Mouse (Mus musculus) limb, embryonic 14.5 days (tissue): Measurements from ENCODE around the gene Slc27a1. TPM values are rescaled to one million over a fixed set of nuclear protein-coding genes. Genes with fewer than 3 reads are reported as not detected.

Source experiments
- ATAC-seq: fragments of 200-750 bp; cut with Nextera tagmentation; 2 replicates; pipeline ENCODE4 v1.8.0; 2017; ENCODE audit warnings: low read depth, moderate number of reproducible peaks, moderate TSS enrichment; ENCODE audit not compliant: low FRiP score
- DNase-seq: peaks from one replicate; pipeline ENCODE4 v3.0.0-alpha.2; 2015; ENCODE audit warnings: low spot score
- H3K27ac ChIP-seq: fragments of 300-500 bp; sonication (generic); replicated peaks from 2 replicates; pipeline ENCODE4 v1.5.1; 2014; ENCODE audit warnings: low read depth, mild to moderate bottlenecking, low read length, moderate library complexity, mixed read lengths
- H3K27me3 ChIP-seq: fragments of 300-500 bp; sonication (generic); 2 replicates; pipeline ENCODE4 v1.6.1; 2014; ENCODE audit warnings: low read length, mixed read lengths; ENCODE audit not compliant: control insufficient read depth, insufficient read depth
- H3K36me3 ChIP-seq: fragments of 300-500 bp; sonication (generic); 2 replicates; pipeline ENCODE4 v1.6.1; 2014; ENCODE audit warnings: mild to moderate bottlenecking, low read length, moderate library complexity, mixed read lengths; ENCODE audit not compliant: control insufficient read depth, insufficient read depth
- H3K4me1 ChIP-seq: fragments of 300-500 bp; sonication (generic); 2 replicates; pipeline ENCODE4 v1.6.1; 2014; ENCODE audit warnings: antibody characterized with exemption, low read length, mixed read lengths; ENCODE audit not compliant: control insufficient read depth, insufficient read depth
- H3K4me2 ChIP-seq: fragments of 300-500 bp; sonication (generic); replicated peaks from 2 replicates; pipeline ENCODE4 v1.6.1; 2014; ENCODE audit warnings: low read depth, mild to moderate bottlenecking, low read length, moderate library complexity; ENCODE audit not compliant: severe bottlenecking
- H3K4me3 ChIP-seq: fragments of 300-500 bp; sonication (generic); replicated peaks from 2 replicates; pipeline ENCODE4 v1.5.1; 2014; ENCODE audit warnings: low read length
- H3K9ac ChIP-seq: fragments of 300-500 bp; sonication (generic); 2 replicates; pipeline ENCODE4 v1.6.1; 2014; ENCODE audit warnings: mild to moderate bottlenecking, low read depth, low read length, moderate library complexity; ENCODE audit not compliant: severe bottlenecking
- H3K9me3 ChIP-seq: fragments of 300-500 bp; sonication (generic); 2 replicates; pipeline ENCODE4 v1.6.1; 2016; ENCODE audit warnings: low read length; ENCODE audit not compliant: control insufficient read depth
- POLR2A ChIP-seq: fragments of 200-500 bp; IDR thresholded peaks from 2 replicates; pipeline ENCODE4 v1.8.0; 2012; ENCODE audit warnings: inconsistent platforms, mild to moderate bottlenecking, moderate library complexity, borderline replicate concordance; ENCODE audit not compliant: insufficient read depth, insufficient read length; ENCODE audit errors: extremely low read depth
- WGBS: fragments of 180-500 bp; shearing (Covaris S2); extraction: QIAGEN DNeasy Blood & Tissue Kit; methylation state at CpG from one replicate; pipeline ENCODE4 v1.1.7; 2014; 5-methylcytosine and 5-hydroxymethylcytosine counted together
- microRNA-seq: library from miRNA; unstranded; fragments of <30 nt; microRNA quantifications from one replicate; pipeline ENCODE4, GENCODE M21; 2016
- polyA plus RNA-seq, 2 experiments: library from polyadenylated mRNA; depleted of rRNA in 1 of 2; stranded (reverse) in 1 of 2; unstranded in 1 of 2; fragments of >200 nt; fragmentation: Nextera tagmentation in 1 of 2; extraction: Ambion mirVana in 1 of 2; gene quantifications; 2 replicates each; pipeline versions ENCODE4 v1.2.1 to v1.2.3; 2012 to 2014

Gene Slc27a1
- polyA plus RNA-seq, 2 experiments = 24.3 to 87.8 TPM

DNA sequence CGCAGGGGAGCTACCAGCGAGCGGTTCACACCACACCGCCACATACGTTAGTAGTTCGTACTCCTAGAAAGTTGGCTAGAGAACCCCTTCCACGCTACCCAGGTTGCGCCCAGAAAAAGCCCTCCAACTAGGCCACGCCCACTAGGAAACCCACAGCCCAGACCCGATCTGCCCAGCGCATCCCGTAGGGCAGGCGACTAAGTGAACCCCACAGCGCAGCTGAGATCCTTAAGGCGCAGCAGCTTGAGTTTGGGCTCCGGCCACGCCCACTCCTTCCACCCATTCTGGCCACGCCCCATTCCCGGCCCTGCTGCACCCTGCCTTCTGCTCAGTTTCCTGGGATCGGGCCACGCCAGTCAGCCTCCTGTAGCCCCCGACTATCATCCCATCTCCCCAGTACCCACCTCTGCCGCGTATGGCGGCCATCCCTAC is 61.1 kb downstream of the Slc27a1 start:
- Histone ChIP-seq H3K27ac (peak overlapping the region; percentile 63; the same call in 1 of the 2 replicates), H3K4me2 (peak overlapping the region; percentile 97), H3K9me3 (no peaks in the 10 kb centered on the region), H3K4me3 (peak overlapping the region; percentile 55), H3K4me1 (peaks cover 18% of the 10 kb centered on the region), H3K36me3 (peaks cover 17% of the 10 kb centered on the region), H3K27me3 (peaks cover 8% of the 10 kb centered on the region; the same call in 1 of the 2 replicates), H3K9ac (peak overlapping the region; percentile 64)
- peak; percentile 59 for DNase-seq
- 4% methylated on average over 25 of the region's 25 CpGs for WGBS
- no peak for TF ChIP-seq POLR2A
- peak; percentile 6; the same call in 1 of the 2 replicates for ATAC-seq

DNA sequence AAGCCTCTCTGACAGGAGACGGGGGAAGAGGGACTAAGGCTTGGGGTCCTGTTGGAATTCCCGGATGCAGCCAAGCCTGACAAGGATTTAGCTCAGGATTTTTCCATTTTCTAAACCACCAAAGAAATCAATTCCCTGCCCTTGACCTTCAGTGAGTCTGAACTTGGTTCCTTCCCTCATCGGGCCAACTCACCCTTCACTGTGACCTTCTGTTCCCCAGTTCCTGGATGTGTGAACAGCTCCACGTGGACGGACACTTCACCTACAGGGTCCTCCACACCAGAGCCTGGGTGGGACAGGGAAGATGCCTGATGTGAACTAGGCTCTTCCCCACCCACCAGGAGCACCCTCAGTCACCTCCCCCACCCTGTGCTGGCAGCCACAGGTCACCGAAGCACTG is 62.1 kb downstream of the Slc27a1 start:
- Histone ChIP-seq H3K27ac (no peak overlapping the region), H3K4me2 (no peak overlapping the region), H3K36me3 (peaks cover 8% of the 10 kb centered on the region; the same call in 1 of the 2 replicates), H3K9ac (no peak overlapping the region), H3K9me3 (no peaks in the 10 kb centered on the region), H3K4me1 (peaks cover 18% of the 10 kb centered on the region), H3K27me3 (peaks cover 8% of the 10 kb centered on the region; the same call in 1 of the 2 replicates), H3K4me3 (no peak overlapping the region)
- no peak for TF ChIP-seq POLR2A
- no peak for DNase-seq
- ATAC-seq = no peak
- 89% methylated on average over 6 of the region's 6 CpGs for WGBS

DNA sequence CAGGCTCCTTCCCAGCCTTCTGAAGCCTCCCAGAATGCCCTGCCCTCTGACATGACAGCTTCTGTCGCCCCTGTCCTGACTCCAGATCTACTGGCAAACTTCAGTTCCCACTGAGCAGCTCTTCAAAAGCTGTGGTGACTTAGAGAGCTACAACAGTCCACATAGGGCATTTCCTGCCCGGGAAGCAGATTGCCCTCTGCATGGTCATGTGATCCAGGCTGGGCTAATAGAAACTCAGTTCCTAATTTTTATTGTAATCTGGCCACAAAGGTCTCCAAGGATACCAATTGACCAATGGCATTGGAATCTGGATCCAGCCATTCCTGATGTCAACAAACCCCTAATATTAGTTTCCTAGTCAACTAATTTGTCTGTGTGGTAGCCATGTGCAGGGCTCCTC is 63.2 kb downstream of the Slc27a1 start:
- Histone ChIP-seq H3K9ac (no peak overlapping the region), H3K4me1 (peaks cover 18% of the 10 kb centered on the region), H3K9me3 (no peaks in the 10 kb centered on the region), H3K4me3 (no peak overlapping the region), H3K36me3 (peaks cover under 1% of the 10 kb centered on the region; the same call in 1 of the 2 replicates), H3K27me3 (peaks cover 8% of the 10 kb centered on the region; the same call in 1 of the 2 replicates), H3K4me2 (no peak overlapping the region), H3K27ac (no peak overlapping the region)
- 58% methylated on average over 2 of the region's 2 CpGs for WGBS
- no peak for TF ChIP-seq POLR2A
- ATAC-seq (no peak), DNase-seq (no peak)

DNA sequence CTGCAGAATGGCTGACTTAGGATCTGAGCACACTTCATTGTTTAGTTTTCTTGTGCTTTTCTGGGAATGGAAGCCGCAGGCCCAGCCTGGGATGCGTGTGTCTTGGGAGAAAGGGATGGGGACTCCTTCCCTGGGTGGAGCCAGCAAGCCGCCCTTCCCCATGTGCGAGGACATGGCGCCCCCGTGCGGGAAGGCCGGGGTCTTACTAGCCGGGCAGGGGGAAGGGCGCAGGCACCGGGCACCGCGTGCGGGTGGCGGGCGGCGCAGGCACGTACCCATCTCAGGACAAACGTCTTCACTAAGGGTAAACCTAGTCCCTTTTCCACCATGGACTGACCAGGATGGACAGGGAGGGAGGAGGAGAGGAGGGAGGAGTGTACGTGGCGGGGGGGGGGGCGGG is 64.5 kb downstream of the Slc27a1 start:
- peaks cover 13% of the 10 kb centered on the region; the same call in 1 of the 2 replicates for H3K4me1 ChIP-seq
- no peak for TF ChIP-seq POLR2A
- H3K36me3 ChIP-seq = no peaks in the 10 kb centered on the region
- H3K27ac ChIP-seq = no peak overlapping the region
- H3K4me3 ChIP-seq = no peak overlapping the region
- 7% methylated on average over 14 of the region's 22 CpGs for WGBS
- no peak overlapping the region for H3K4me2 ChIP-seq
- DNase-seq (peak; percentile 7), ATAC-seq (no peak)
- H3K9ac ChIP-seq = no peak overlapping the region
- no peaks in the 10 kb centered on the region for H3K9me3 ChIP-seq
- peaks cover 8% of the 10 kb centered on the region; the same call in 1 of the 2 replicates for H3K27me3 ChIP-seq

DNA sequence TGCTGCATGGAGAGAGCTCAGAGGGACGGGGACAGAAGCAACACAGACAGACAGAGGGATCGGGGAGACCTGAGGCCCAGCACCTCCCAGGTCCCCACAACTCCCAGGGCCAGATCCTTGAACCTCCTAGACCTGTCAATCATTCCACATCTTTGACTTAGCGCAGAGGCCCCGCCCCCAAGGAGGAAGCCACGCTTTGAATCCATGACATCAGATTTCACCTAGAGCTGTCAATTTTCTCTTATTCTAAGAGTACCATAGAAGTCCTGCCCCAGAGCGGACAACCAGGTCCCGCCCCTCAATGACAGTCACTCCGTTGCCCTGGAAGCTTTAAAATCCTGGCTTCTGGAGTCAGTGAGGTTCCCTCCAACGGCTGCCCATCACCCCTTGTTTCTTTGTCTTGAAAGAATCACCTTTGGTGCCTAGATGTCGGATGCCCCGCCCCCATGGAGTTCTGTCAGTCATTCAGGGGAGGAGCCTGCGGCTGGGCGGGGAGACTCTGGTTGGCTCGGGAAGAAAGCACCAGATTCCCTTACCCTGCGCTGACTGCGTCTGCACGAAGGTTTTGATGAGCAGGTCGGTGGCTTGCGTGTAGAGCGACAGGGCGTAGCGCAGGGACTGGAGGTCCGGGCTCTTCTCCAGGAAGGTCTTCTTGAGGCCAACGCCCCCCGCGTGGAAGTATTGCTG is 65.4 kb downstream of the Slc27a1 start:
- no peaks in the 10 kb centered on the region for H3K9me3 ChIP-seq
- no peak overlapping the region for H3K27ac ChIP-seq
- H3K4me3 ChIP-seq = peak overlapping the region; percentile 14; the same call in 1 of the 2 replicates
- WGBS = 1% methylated on average over 26 of the region's 26 CpGs
- peaks cover 8% of the 10 kb centered on the region; the same call in 1 of the 2 replicates for H3K27me3 ChIP-seq
- ATAC-seq = peak; percentile 23; the same call in 1 of the 2 replicates
- no peak for TF ChIP-seq POLR2A
- H3K9ac ChIP-seq = 0 out of 2 replicates have a peak overlapping the region, but pooled peaks have one; percentile 16
- H3K4me2 ChIP-seq = peak overlapping the region; percentile 42
- H3K36me3 ChIP-seq = no peaks in the 10 kb centered on the region
- peak; percentile 52 for DNase-seq
- H3K4me1 ChIP-seq = peaks cover 6% of the 10 kb centered on the region; the same call in 1 of the 2 replicates

Small RNAs within 50 kb of the gene (microRNA-seq; reads per million reads assigned to microRNA genes)
- gene Mir6769b = not detected

Other genes starting within 250 kb of the Slc27a1 start
- 158 and 189 TPM in 2 replicates for gene Use1, start 202.0 kb upstream of the Slc27a1 start, polyA plus RNA-seq (2012; rRNA removed)
- gene Use1, start 202.0 kb upstream of the Slc27a1 start, polyA plus RNA-seq (2014; fragmentation: Nextera tagmentation; extraction: Ambion mirVana) = 114 and 128 TPM in 2 replicates
- 4.2 and 4.6 TPM in 2 replicates for gene Ocel1, start 197.6 kb upstream of the Slc27a1 start, polyA plus RNA-seq (2012; rRNA removed)
- 3.8 and 4.3 TPM in 2 replicates for gene Ocel1, start 197.6 kb upstream of the Slc27a1 start, polyA plus RNA-seq (2014; fragmentation: Nextera tagmentation; extraction: Ambion mirVana)
- 80.8 and 113 TPM in 2 replicates for gene Nr2f6, start 186.9 kb upstream of the Slc27a1 start, polyA plus RNA-seq (2012; rRNA removed)
- 63.1 and 66.9 TPM in 2 replicates for gene Nr2f6, start 186.9 kb upstream of the Slc27a1 start, polyA plus RNA-seq (2014; fragmentation: Nextera tagmentation; extraction: Ambion mirVana)
- gene Ushbp1, start 173.1 kb upstream of the Slc27a1 start, polyA plus RNA-seq (2012; rRNA removed) = 15.7 and 16.7 TPM in 2 replicates
- gene Ushbp1, start 173.1 kb upstream of the Slc27a1 start, polyA plus RNA-seq (2014; fragmentation: Nextera tagmentation; extraction: Ambion mirVana) = 7.6 and 9.1 TPM in 2 replicates
- gene Babam1, start 172.0 kb upstream of the Slc27a1 start, polyA plus RNA-seq (2012; rRNA removed) = 117 and 122 TPM in 2 replicates
- gene Babam1, start 172.0 kb upstream of the Slc27a1 start, polyA plus RNA-seq (2014; fragmentation: Nextera tagmentation; extraction: Ambion mirVana) = 87.7 and 88.6 TPM in 2 replicates
- 60.7 and 70.5 TPM in 2 replicates for gene Ankle1, start 162.9 kb upstream of the Slc27a1 start, polyA plus RNA-seq (2012; rRNA removed)
- gene Ankle1, start 162.9 kb upstream of the Slc27a1 start, polyA plus RNA-seq (2014; fragmentation: Nextera tagmentation; extraction: Ambion mirVana) = 17.0 and 21.8 TPM in 2 replicates
- 72.6 and 88.1 TPM in 2 replicates for gene Abhd8, start 105.2 kb upstream of the Slc27a1 start, polyA plus RNA-seq (2012; rRNA removed)
- 48.6 and 57.1 TPM in 2 replicates for gene Abhd8, start 105.2 kb upstream of the Slc27a1 start, polyA plus RNA-seq (2014; fragmentation: Nextera tagmentation; extraction: Ambion mirVana)
- 62.3 and 70.6 TPM in 2 replicates for gene Mrpl34, start 103.9 kb upstream of the Slc27a1 start, polyA plus RNA-seq (2012; rRNA removed)
- 121 and 130 TPM in 2 replicates for gene Mrpl34, start 103.9 kb upstream of the Slc27a1 start, polyA plus RNA-seq (2014; fragmentation: Nextera tagmentation; extraction: Ambion mirVana)
- 101 and 127 TPM in 2 replicates for gene Dda1, start 99.7 kb upstream of the Slc27a1 start, polyA plus RNA-seq (2012; rRNA removed)
- gene Dda1, start 99.7 kb upstream of the Slc27a1 start, polyA plus RNA-seq (2014; fragmentation: Nextera tagmentation; extraction: Ambion mirVana) = 94.6 and 99.6 TPM in 2 replicates
- gene Ano8, start 82.9 kb upstream of the Slc27a1 start, polyA plus RNA-seq (2012; rRNA removed) = 37.2 and 43.3 TPM in 2 replicates
- 1.8 and 3.0 TPM in 2 replicates for gene Ano8, start 82.9 kb upstream of the Slc27a1 start, polyA plus RNA-seq (2014; fragmentation: Nextera tagmentation; extraction: Ambion mirVana)
- 41.6 and 59.5 TPM in 2 replicates for gene Gtpbp3, start 80.8 kb upstream of the Slc27a1 start, polyA plus RNA-seq (2012; rRNA removed)
- 5.9 and 6.8 TPM in 2 replicates for gene Gtpbp3, start 80.8 kb upstream of the Slc27a1 start, polyA plus RNA-seq (2014; fragmentation: Nextera tagmentation; extraction: Ambion mirVana)
- 59.8 and 77.7 TPM in 2 replicates for gene Plvap, start 57.1 kb upstream of the Slc27a1 start, polyA plus RNA-seq (2012; rRNA removed)
- 53.2 and 57.2 TPM in 2 replicates for gene Plvap, start 57.1 kb upstream of the Slc27a1 start, polyA plus RNA-seq (2014; fragmentation: Nextera tagmentation; extraction: Ambion mirVana)
- gene Ccdc194, start 43.2 kb upstream of the Slc27a1 start, polyA plus RNA-seq (2012; rRNA removed) = 1.3 and 1.6 TPM in 2 replicates
- gene Ccdc194, start 43.2 kb upstream of the Slc27a1 start, polyA plus RNA-seq (2014; fragmentation: Nextera tagmentation; extraction: Ambion mirVana) = 0.57 and 1.2 TPM in 2 replicates
- 47.2 and 50.6 TPM in 2 replicates for gene Bst2, start 31.4 kb upstream of the Slc27a1 start, polyA plus RNA-seq (2012; rRNA removed)
- gene Bst2, start 31.4 kb upstream of the Slc27a1 start, polyA plus RNA-seq (2014; fragmentation: Nextera tagmentation; extraction: Ambion mirVana) = 12.4 and 16.5 TPM in 2 replicates
- gene Mvb12a, start 26.0 kb upstream of the Slc27a1 start, polyA plus RNA-seq (2012; rRNA removed) = 107 and 169 TPM in 2 replicates
- gene Mvb12a, start 26.0 kb upstream of the Slc27a1 start, polyA plus RNA-seq (2014; fragmentation: Nextera tagmentation; extraction: Ambion mirVana) = 104 and 107 TPM in 2 replicates
- gene Tmem221, start 10.0 kb upstream of the Slc27a1 start, polyA plus RNA-seq (2012; rRNA removed) = 0.34 and 0.59 TPM in 2 replicates
- 0.48 and 0.89 TPM in 2 replicates for gene Tmem221, start 10.0 kb upstream of the Slc27a1 start, polyA plus RNA-seq (2014; fragmentation: Nextera tagmentation; extraction: Ambion mirVana)
- not detected in 2 replicates for gene Nxnl1, start 2.3 kb upstream of the Slc27a1 start, polyA plus RNA-seq (2012; rRNA removed)
- gene Nxnl1, start 2.3 kb upstream of the Slc27a1 start, polyA plus RNA-seq (2014; fragmentation: Nextera tagmentation; extraction: Ambion mirVana) = 0.25 TPM in 1 of 2 replicates, not detected in the other
- gene Pgls, start 23.3 kb downstream of the Slc27a1 start, polyA plus RNA-seq (2012; rRNA removed) = 141 and 216 TPM in 2 replicates
- 249 and 255 TPM in 2 replicates for gene Pgls, start 23.3 kb downstream of the Slc27a1 start, polyA plus RNA-seq (2014; fragmentation: Nextera tagmentation; extraction: Ambion mirVana)
- 7.5 and 7.8 TPM in 2 replicates for gene Fam129c, start 28.8 kb downstream of the Slc27a1 start, polyA plus RNA-seq (2012; rRNA removed)
- 2.9 and 3.3 TPM in 2 replicates for gene Fam129c, start 28.8 kb downstream of the Slc27a1 start, polyA plus RNA-seq (2014; fragmentation: Nextera tagmentation; extraction: Ambion mirVana)
- gene Colgalt1, start 42.1 kb downstream of the Slc27a1 start, polyA plus RNA-seq (2012; rRNA removed) = 240 and 285 TPM in 2 replicates
- 114 and 116 TPM in 2 replicates for gene Colgalt1, start 42.1 kb downstream of the Slc27a1 start, polyA plus RNA-seq (2014; fragmentation: Nextera tagmentation; extraction: Ambion mirVana)
- gene Unc13a, start 102.9 kb downstream of the Slc27a1 start, polyA plus RNA-seq (2012; rRNA removed) = 0.28 and 0.39 TPM in 2 replicates
- 0.91 and 0.97 TPM in 2 replicates for gene Unc13a, start 102.9 kb downstream of the Slc27a1 start, polyA plus RNA-seq (2014; fragmentation: Nextera tagmentation; extraction: Ambion mirVana)
- gene Jak3, start 107.4 kb downstream of the Slc27a1 start, polyA plus RNA-seq (2012; rRNA removed) = 8.0 and 11.1 TPM in 2 replicates
- gene Jak3, start 107.4 kb downstream of the Slc27a1 start, polyA plus RNA-seq (2014; fragmentation: Nextera tagmentation; extraction: Ambion mirVana) = 5.2 and 5.3 TPM in 2 replicates
- gene Insl3, start 120.3 kb downstream of the Slc27a1 start, polyA plus RNA-seq (2012; rRNA removed) = 1.8 and 2.5 TPM in 2 replicates
- 1.7 TPM in 1 of 2 replicates, not detected in the other for gene Insl3, start 120.3 kb downstream of the Slc27a1 start, polyA plus RNA-seq (2014; fragmentation: Nextera tagmentation; extraction: Ambion mirVana)
- 1.1 and 1.5 TPM in 2 replicates for gene B3gnt3, start 132.9 kb downstream of the Slc27a1 start, polyA plus RNA-seq (2012; rRNA removed)
- 0.67 and 0.77 TPM in 2 replicates for gene B3gnt3, start 132.9 kb downstream of the Slc27a1 start, polyA plus RNA-seq (2014; fragmentation: Nextera tagmentation; extraction: Ambion mirVana)
- gene Fcho1, start 156.8 kb downstream of the Slc27a1 start, polyA plus RNA-seq (2012; rRNA removed) = 10.4 and 11.0 TPM in 2 replicates
- gene Fcho1, start 156.8 kb downstream of the Slc27a1 start, polyA plus RNA-seq (2014; fragmentation: Nextera tagmentation; extraction: Ambion mirVana) = 3.3 and 3.6 TPM in 2 replicates